Mouse (Mus musculus) 3T3-L1 (cell line): Measurements from ENCODE around the gene Phpt1.

Source experiments
- DNase-seq: peaks from one replicate; pipeline ENCODE4 v3.0.0-alpha.2; 2015; ENCODE audit warnings: low read depth, low spot score

Phpt1 gene

GRCm38 (mm10) chr2:25582466-25583119 lies 7.6 kb upstream of the Phpt1 start:
- no peak for DNase-seq

GRCm38 (mm10) chr2:25581901-25582301 lies 6.9 kb upstream of the Phpt1 start:
- DNase-seq = no peak

- DNase-seq = peak; percentile 78
Measured at GRCm38 (mm10) chr2:25581294-25581864, 6.4 kb upstream of the Phpt1 start, which contains the start of gene Ajm1. Gene Ajm1 (minus strand): TSS chr2:25581757.

GRCm38 (mm10) chr2:25580621-25581101 lies 5.6 kb upstream of the Phpt1 start:
- no peak for DNase-seq

- peak; percentile 22 for DNase-seq
Measured at GRCm38 (mm10) chr2:25579737-25580460, 4.9 kb upstream of the Phpt1 start.

- no peak for DNase-seq
Measured at GRCm38 (mm10) chr2:25578796-25579736, 4.0 kb upstream of the Phpt1 start.

- no peak for DNase-seq
Measured at GRCm38 (mm10) chr2:25577951-25578795, 3.1 kb upstream of the Phpt1 start.

GRCm38 (mm10) chr2:25576965-25577891 lies 2.2 kb upstream of the Phpt1 start:
- no peak for DNase-seq

GRCm38 (mm10) chr2:25576028-25576850 lies 1.2 kb upstream of the Phpt1 start:
- no peak for DNase-seq

- peak; percentile 27 for DNase-seq
Measured at GRCm38 (mm10) chr2:25575432-25576027, 506 bp upstream of the Phpt1 start.

GRCm38 (mm10) chr2:25574136-25574535 lies 888 bp downstream of the Phpt1 start:
- DNase-seq = no peak

GRCm38 (mm10) chr2:25573068-25573467 lies 2.0 kb downstream of the Phpt1 start:
- DNase-seq = no peak

- no peak for DNase-seq
Measured at GRCm38 (mm10) chr2:25571221-25571620, 3.8 kb downstream of the Phpt1 start.

GRCm38 (mm10) chr2:25569323-25569722 lies 5.7 kb downstream of the Phpt1 start:
- no peak for DNase-seq

- no peak for DNase-seq
Measured at GRCm38 (mm10) chr2:25568473-25569019, 6.5 kb downstream of the Phpt1 start.

GRCm38 (mm10) chr2:25566558-25566957 lies 8.5 kb downstream of the Phpt1 start:
- DNase-seq = no peak

- no peak for DNase-seq
Measured at GRCm38 (mm10) chr2:25565741-25566140, 9.3 kb downstream of the Phpt1 start.

- DNase-seq = no peak
Measured at GRCm38 (mm10) chr2:25561946-25562345, 13.1 kb downstream of the Phpt1 start.
